Mouse (Mus musculus) testis, postnatal 14 days (tissue): ENCODE data around the gene Chchd3.
A peak's percentile ranks its signal among the peaks of the same experiment; 100 is the strongest.

ENCODE experiments used
- DNase-seq: peaks from one replicate; pipeline ENCODE4 v3.0.0; 2021; ENCODE audit warnings: low spot score

Chchd3 gene

GRCm38 (mm10) chr6:32797525-32797924 lies 262.5 kb downstream of the Chchd3 start:
- no peak for DNase-seq

DNA sequence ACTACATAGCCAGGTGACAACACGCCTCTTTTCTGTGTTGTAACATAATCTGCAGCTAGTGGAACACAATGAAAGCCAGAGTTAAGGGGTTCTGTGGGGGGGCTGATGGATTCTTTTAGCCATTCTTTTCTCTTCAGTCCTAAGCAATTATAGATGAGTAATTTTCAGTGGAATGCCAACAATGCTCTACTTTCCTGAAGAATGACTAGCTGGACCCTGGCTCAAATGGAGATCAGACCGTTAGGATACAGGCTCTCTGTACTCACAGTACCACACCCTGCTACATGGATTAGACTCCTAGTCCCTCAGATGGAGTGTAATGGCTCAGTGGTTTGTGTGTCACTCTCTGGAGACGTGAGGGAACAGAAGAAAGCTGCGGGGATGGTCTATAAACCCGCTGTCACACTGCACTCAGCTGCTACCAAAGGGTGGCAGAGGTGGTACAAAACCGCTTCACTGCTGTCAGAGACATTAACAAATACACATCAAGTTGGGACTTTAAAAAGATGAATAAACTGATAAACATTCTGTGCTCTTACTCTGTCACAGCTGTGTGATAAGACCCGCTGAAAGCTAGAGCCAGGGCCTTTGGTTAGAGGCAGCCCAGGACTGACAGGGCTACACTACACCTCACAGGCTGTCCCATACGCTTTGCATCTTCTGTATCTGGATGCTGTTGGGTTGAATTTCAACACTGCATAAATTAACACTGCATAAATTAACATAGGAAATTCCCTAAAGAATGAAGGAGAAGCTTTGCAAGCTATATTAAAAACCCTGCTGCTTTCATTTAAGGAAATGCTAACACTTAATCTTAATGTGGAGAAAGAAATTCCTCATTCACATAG lies 264.2 kb downstream of the Chchd3 start:
- no peak for DNase-seq

DNA sequence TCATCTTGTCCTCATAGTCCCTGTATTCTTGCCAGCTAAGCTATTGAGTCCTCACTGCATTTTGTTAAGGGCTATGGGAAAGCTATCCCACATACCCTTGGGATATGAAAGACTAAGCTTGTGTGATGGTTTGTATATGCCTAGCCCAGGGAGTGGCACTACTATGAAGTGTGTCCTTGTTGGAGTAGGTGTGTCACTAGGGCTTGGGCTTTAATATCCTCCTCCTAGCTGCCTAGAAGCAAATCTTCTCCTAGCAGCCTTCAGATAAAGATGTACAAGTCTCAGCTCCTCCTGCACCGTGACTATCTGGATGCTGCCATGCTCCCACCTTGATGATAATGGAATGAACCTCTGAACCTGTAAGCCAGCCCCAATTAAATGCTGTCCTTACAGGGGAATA lies 266.5 kb downstream of the Chchd3 start:
- no peak for DNase-seq

- DNase-seq: no peak
Observed at GRCm38 (mm10) chr6:32793163-32793562, 266.9 kb downstream of the Chchd3 start.

- no peak for DNase-seq
Observed at GRCm38 (mm10) chr6:32790487-32790886, 269.6 kb downstream of the Chchd3 start.

- DNase-seq: no peak
Observed at GRCm38 (mm10) chr6:32787399-32787798, 272.7 kb downstream of the Chchd3 start.

DNA sequence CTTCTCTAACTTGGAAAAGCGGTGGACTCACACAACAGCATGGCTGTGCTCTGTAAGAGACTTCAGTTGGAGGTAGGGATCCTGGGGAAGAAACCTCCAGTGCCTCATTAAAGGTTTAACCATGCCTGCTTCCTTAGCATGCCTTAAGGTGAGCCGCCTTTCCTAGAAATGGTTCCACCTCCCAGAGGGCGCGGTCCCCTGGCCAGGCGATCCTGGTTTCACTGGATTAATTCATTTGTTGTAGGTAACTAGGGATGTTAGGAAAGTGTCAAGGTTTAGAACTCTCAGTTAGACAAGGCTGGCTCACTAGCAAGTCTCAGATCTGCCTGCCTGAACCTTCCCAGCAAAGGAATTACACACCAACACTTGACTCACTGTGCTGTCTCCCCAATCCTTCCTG lies 273.9 kb downstream of the Chchd3 start:
- no peak for DNase-seq

DNA sequence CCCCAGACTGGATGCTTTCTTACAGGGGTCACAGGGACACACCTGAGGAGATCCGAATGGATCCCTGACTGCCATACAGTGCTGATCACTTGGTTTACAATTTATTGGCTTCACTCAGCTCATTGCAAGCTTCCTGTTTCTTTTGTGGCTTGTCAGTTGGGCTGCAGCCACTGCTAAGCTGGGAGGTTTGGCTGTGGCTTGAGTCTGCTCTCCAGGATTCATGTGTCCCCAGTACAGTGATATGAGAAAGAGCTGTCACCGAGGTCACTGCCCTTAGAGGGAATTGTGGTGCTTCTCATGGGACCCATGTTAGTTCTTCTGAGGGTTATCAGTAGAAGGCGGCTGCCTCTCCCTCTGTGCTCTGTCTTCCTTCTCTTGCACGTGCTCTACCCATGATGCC lies 277.0 kb downstream of the Chchd3 start:
- DNase-seq: no peak

DNA sequence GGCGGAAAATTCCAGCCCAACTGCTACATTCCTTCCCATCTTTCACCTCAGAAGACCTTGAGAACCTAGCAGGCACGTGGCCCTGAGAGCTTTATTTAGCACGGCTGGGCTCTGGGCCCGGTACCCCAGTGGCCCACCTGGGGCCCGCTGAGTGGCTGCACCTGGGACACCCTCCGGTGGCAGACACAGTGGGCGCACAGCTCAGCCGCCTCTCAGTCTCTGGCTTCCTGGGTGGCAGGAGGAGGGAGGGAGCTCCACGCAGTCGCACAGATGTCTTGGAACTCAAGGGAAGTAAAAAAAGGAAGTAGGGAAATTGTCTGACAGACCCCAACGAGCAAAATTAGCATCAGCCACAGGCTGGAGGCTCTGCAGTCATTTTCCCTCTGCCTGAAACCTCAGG lies 279.5 kb downstream of the Chchd3 start:
- DNase-seq: peak; percentile 36

- no peak for DNase-seq
Observed at GRCm38 (mm10) chr6:32776384-32776783, 283.7 kb downstream of the Chchd3 start.

DNA sequence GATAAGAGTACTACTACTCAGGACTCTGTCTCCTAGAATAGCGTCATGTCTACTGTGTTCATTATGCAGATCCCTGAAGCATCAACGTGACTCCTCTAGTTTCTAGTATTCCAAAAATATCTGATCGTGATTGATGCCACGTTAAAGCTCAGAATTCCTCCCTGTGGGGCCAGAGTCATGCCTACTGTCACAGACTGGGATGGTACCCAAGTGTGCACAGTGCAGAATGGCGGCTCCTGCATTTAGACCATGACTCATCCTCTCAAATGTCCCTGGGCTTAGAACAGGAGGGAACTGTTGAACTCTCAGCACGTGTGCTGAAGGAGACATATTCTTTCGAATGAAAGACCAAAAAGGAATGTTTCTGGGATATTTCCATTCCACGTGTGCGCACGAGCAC lies 305.5 kb downstream of the Chchd3 start:
- DNase-seq: no peak

GRCm38 (mm10) chr6:32749821-32750220 lies 310.2 kb downstream of the Chchd3 start:
- DNase-seq: no peak

DNA sequence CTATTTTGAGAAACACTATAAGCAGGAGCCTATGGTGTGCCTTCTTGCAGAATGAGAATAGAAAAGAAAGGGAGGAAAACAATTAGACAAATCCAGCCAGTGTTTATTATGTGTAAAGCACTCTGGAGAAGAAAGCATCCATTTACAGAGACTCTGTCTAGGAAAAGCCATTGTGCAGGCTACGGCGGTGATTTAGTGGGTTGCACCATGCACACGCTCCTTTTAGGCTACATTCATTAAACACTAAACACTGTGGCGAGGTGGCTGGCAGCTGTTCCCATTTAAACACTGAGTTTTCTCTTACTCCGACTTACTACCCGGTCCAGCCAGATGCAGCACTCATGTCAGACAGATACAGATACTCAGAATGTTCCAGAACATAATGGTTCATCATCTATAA lies 311.3 kb downstream of the Chchd3 start:
- DNase-seq: no peak

DNA sequence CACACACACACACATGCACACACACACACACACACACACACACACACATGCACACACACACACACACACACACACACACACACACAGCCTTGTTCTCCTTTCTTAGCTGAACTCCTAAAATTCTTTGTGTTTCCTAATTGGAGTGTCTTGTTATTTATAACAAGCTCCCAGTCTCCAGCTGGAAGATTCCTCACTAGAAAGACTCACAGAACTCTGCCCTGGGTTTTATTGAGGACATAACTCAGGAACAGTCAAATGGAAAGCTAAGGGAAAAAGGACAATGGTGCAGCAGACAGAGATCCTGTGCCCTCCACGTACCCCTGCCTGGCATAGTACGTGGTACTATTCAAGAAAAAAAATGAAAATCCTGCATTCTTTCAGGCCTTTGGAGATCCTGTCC lies 312.7 kb downstream of the Chchd3 start:
- no peak for DNase-seq
